Mouse (Mus musculus): ENCODE data around the gene Tnp2. TPM values are rescaled to one million over a fixed set of nuclear protein-coding genes. Genes with fewer than 3 reads are reported as not detected.

The Tnp2 gene
- polyA plus RNA-seq, 1 experiment = 28,975 TPM

- Histone ChIP-seq H3K27ac (ENCODE audit: control insufficient read depth, insufficient read depth, low read depth, low read length) (peak overlapping the region; percentile 89), H3K36me3 (ENCODE audit: control insufficient read depth, insufficient read depth, low read length) (no peaks in the 10 kb centered on the region), H3K27me3 (ENCODE audit: control insufficient read depth, insufficient read depth, low read length) (no peaks in the 10 kb centered on the region), H3K4me3 (ENCODE audit: control insufficient read depth, low read depth, low read length) (peak overlapping the region; percentile 97), H3K4me1 (ENCODE audit: control insufficient read depth, insufficient read depth, low read length) (peaks cover 12% of the 10 kb centered on the region)
- TF ChIP-seq CTCF (IDR thresholded peaks at IDR 0.05; ENCODE audit: control insufficient read depth, insufficient read depth, insufficient replicate concordance, low read depth, low read length) = peak; percentile 59
- no peak; the same call in 1 of the 2 replicates for TF ChIP-seq POLR2A (IDR thresholded peaks at IDR 0.05; ENCODE audit: control insufficient read depth, low read depth, low read length)
Observed at GRCm38 (mm10) chr16:10784793-10785370, 3.6 kb downstream of the Tnp2 start.

GRCm38 (mm10) chr16:10783883-10784792 is 4.3 kb downstream of the Tnp2 start:
- Histone ChIP-seq H3K27me3 (ENCODE audit: control insufficient read depth, insufficient read depth, low read length) (no peaks in the 10 kb centered on the region), H3K36me3 (ENCODE audit: control insufficient read depth, insufficient read depth, low read length) (no peaks in the 10 kb centered on the region), H3K27ac (ENCODE audit: control insufficient read depth, insufficient read depth, low read depth, low read length) (peak overlapping the region; percentile 89), H3K4me1 (ENCODE audit: control insufficient read depth, insufficient read depth, low read length) (peaks cover 12% of the 10 kb centered on the region), H3K4me3 (ENCODE audit: control insufficient read depth, low read depth, low read length) (peak overlapping the region; percentile 97)
- peak; percentile 48; the same call in 1 of the 2 replicates for TF ChIP-seq POLR2A (IDR thresholded peaks at IDR 0.05; ENCODE audit: control insufficient read depth, low read depth, low read length)
- peak; percentile 17; the same call in 1 of the 2 replicates for TF ChIP-seq CTCF (IDR thresholded peaks at IDR 0.05; ENCODE audit: control insufficient read depth, insufficient read depth, insufficient replicate concordance, low read depth, low read length)

GRCm38 (mm10) chr16:10783451-10783850 is 5.0 kb downstream of the Tnp2 start:
- Histone ChIP-seq H3K27me3 (ENCODE audit: control insufficient read depth, insufficient read depth, low read length) (no peaks in the 10 kb centered on the region), H3K4me3 (ENCODE audit: control insufficient read depth, low read depth, low read length) (peak overlapping the region; percentile 56), H3K36me3 (ENCODE audit: control insufficient read depth, insufficient read depth, low read length) (no peaks in the 10 kb centered on the region), H3K27ac (ENCODE audit: control insufficient read depth, insufficient read depth, low read depth, low read length) (no peak overlapping the region), H3K4me1 (ENCODE audit: control insufficient read depth, insufficient read depth, low read length) (peaks cover 12% of the 10 kb centered on the region)
- TF ChIP-seq POLR2A (IDR thresholded peaks at IDR 0.05; ENCODE audit: control insufficient read depth, low read depth, low read length) = no peak
- no peak for TF ChIP-seq CTCF (IDR thresholded peaks at IDR 0.05; ENCODE audit: control insufficient read depth, insufficient read depth, insufficient replicate concordance, low read depth, low read length)

GRCm38 (mm10) chr16:10783152-10783434 is 5.4 kb downstream of the Tnp2 start:
- Histone ChIP-seq H3K27me3 (ENCODE audit: control insufficient read depth, insufficient read depth, low read length) (no peaks in the 10 kb centered on the region), H3K36me3 (ENCODE audit: control insufficient read depth, insufficient read depth, low read length) (no peaks in the 10 kb centered on the region), H3K4me1 (ENCODE audit: control insufficient read depth, insufficient read depth, low read length) (peaks cover 12% of the 10 kb centered on the region), H3K4me3 (ENCODE audit: control insufficient read depth, low read depth, low read length) (peak overlapping the region; percentile 56), H3K27ac (ENCODE audit: control insufficient read depth, insufficient read depth, low read depth, low read length) (no peak overlapping the region)
- TF ChIP-seq POLR2A (IDR thresholded peaks at IDR 0.05; ENCODE audit: control insufficient read depth, low read depth, low read length) (no peak), CTCF (IDR thresholded peaks at IDR 0.05; ENCODE audit: control insufficient read depth, insufficient read depth, insufficient replicate concordance, low read depth, low read length) (no peak)

- no peak overlapping the region for H3K27ac ChIP-seq (ENCODE audit: control insufficient read depth, insufficient read depth, low read depth, low read length)
- no peaks in the 10 kb centered on the region for H3K36me3 ChIP-seq (ENCODE audit: control insufficient read depth, insufficient read depth, low read length)
- peaks cover 12% of the 10 kb centered on the region for H3K4me1 ChIP-seq (ENCODE audit: control insufficient read depth, insufficient read depth, low read length)
- H3K27me3 ChIP-seq (ENCODE audit: control insufficient read depth, insufficient read depth, low read length) = no peaks in the 10 kb centered on the region
- TF ChIP-seq CTCF (IDR thresholded peaks at IDR 0.05; ENCODE audit: control insufficient read depth, insufficient read depth, insufficient replicate concordance, low read depth, low read length) (no peak), POLR2A (IDR thresholded peaks at IDR 0.05; ENCODE audit: control insufficient read depth, low read depth, low read length) (no peak)
- H3K4me3 ChIP-seq (ENCODE audit: control insufficient read depth, low read depth, low read length) = peak overlapping the region; percentile 56
Observed at GRCm38 (mm10) chr16:10782377-10783151, 5.9 kb downstream of the Tnp2 start.

- H3K27ac ChIP-seq (ENCODE audit: control insufficient read depth, insufficient read depth, low read depth, low read length) = no peak overlapping the region
- TF ChIP-seq CTCF (IDR thresholded peaks at IDR 0.05; ENCODE audit: control insufficient read depth, insufficient read depth, insufficient replicate concordance, low read depth, low read length) (no peak), POLR2A (IDR thresholded peaks at IDR 0.05; ENCODE audit: control insufficient read depth, low read depth, low read length) (no peak)
Observed at GRCm38 (mm10) chr16:10781862-10782371, 6.5 kb downstream of the Tnp2 start.

More at GRCm38 (mm10) chr16:10781862-10782371, 6.5 kb downstream of the Tnp2 start:
- Histone ChIP-seq H3K4me3 (ENCODE audit: control insufficient read depth, low read depth, low read length) (peak overlapping the region; percentile 56), H3K4me1 (ENCODE audit: control insufficient read depth, insufficient read depth, low read length) (peaks cover 8% of the 10 kb centered on the region), H3K27me3 (ENCODE audit: control insufficient read depth, insufficient read depth, low read length) (no peaks in the 10 kb centered on the region), H3K36me3 (ENCODE audit: control insufficient read depth, insufficient read depth, low read length) (no peaks in the 10 kb centered on the region)
